8 mouse cellular contexts compared by ENCODE assay signal in genomic region chr2:167485501-167486377, GRCm38 (mm10). TPM values are rescaled to one million over a fixed set of nuclear protein-coding genes. Genes with fewer than 3 reads are reported as not detected.
DNase-seq lines count a peak whose midpoint lies in the region; ATAC-seq and TF ChIP-seq lines count a peak whose summit lies in the region.

No protein-coding gene starts in this region.

- DNase-seq in layer of hippocampus, adult 2 months (ENCODE audit: low spot score in 2 of 2): peak in 1 of 2 experiments; percentile 48
- no peak for DNase-seq in layer of hippocampus, adult 9-11 months
- peak; percentile 93 to 95 for DNase-seq in adrenal gland, adult (ENCODE audit: inconsistent age in 2 of 2, low spot score in 1 of 2)
- peak; percentile 98 for DNase-seq in cerebellum, postnatal 10 days
- DNase-seq in natural killer cell, adult 2 months (ENCODE audit: low spot score in 2 of 2): peak; percentile 32 to 52
- DNase-seq in thymus, adult 18-20 months: no peak
- DNase-seq in spleen, postnatal 36 days (ENCODE audit: low spot score in 2 of 2): no peak

- peak; percentile 87 for ATAC-seq in hindbrain, embryonic 16.5 days

- no peak overlapping the region for H3K4me2 ChIP-seq in hindbrain, embryonic 16.5 days (ENCODE audit: low read length)

- no peak for TF ChIP-seq CTCF in layer of hippocampus, adult 2 months (conservative IDR thresholded peaks at IDR 0.05)

- H3K36me3 ChIP-seq in hindbrain, embryonic 16.5 days (ENCODE audit: control insufficient read depth, insufficient read depth, low read length): peaks cover 17% of the 10 kb centered on the region

- H3K9ac ChIP-seq in hindbrain, embryonic 16.5 days (ENCODE audit: low read depth, low read length): no peak overlapping the region

- H3K4me1 ChIP-seq in hindbrain, embryonic 16.5 days (ENCODE audit: control insufficient read depth, insufficient read depth, low read depth, low read length): peaks cover 26% of the 10 kb centered on the region

- H3K27ac ChIP-seq in layer of hippocampus, adult 2 months: peak overlapping the region; percentile 98
- H3K27ac ChIP-seq in hindbrain, embryonic 16.5 days (ENCODE audit: low read depth, low read length): peak overlapping the region; percentile 41

- H3K9me3 ChIP-seq in hindbrain, embryonic 16.5 days (ENCODE audit: control insufficient read depth, low read length): no peaks in the 10 kb centered on the region

- peak overlapping the region; percentile 35 for H3K4me3 ChIP-seq in layer of hippocampus, adult 2 months
- no peak overlapping the region for H3K4me3 ChIP-seq in hindbrain, embryonic 16.5 days (ENCODE audit: low read length)

- whole genome bisulfite sequencing in hindbrain, embryonic 16.5 days: 50% methylated on average over 7 of the region's 7 CpGs

- no peaks in the 10 kb centered on the region for H3K27me3 ChIP-seq in hindbrain, embryonic 16.5 days (replicated peaks; ENCODE audit: control insufficient read depth, insufficient read depth, low read length)

RNA-seq across cellular contexts. Expression of gene Rnf114, which starts 6.7 kb away (rescaled TPM):
- total RNA-seq in layer of hippocampus, adult 2 months (2021): 10 to 100 TPM; 50.9 to 51.6 TPM
- polyA plus RNA-seq in hindbrain, embryonic 16.5 days (2015; fragmentation: Nextera tagmentation; extraction: Ambion mirVana): 112 and 115 TPM in 2 replicates

RNA-seq across cellular contexts. Expression of gene Spata2, which starts 6.9 kb away (rescaled TPM):
- total RNA-seq in layer of hippocampus, adult 2 months (2021): 10 to 100 TPM; 80.9 to 82.4 TPM
- polyA plus RNA-seq in hindbrain, embryonic 16.5 days (2015; fragmentation: Nextera tagmentation; extraction: Ambion mirVana): 30.5 and 33.6 TPM in 2 replicates

RNA-seq across cellular contexts. Expression of gene Snai1, which starts 52.3 kb away (rescaled TPM):
- under 1 TPM; 0.64 to 0.82 TPM for total RNA-seq in layer of hippocampus, adult 2 months (2021)
- polyA plus RNA-seq in hindbrain, embryonic 16.5 days (2015; fragmentation: Nextera tagmentation; extraction: Ambion mirVana): 4.5 and 8.4 TPM in 2 replicates

Comparison
In these comparisons a context has a peak if more than half of its experiments do, and no peak if none do; other contexts are left out.
1. DNase-seq: peak in adrenal gland, adult (2 of 2), cerebellum, postnatal 10 days (2 of 2) and natural killer cell, adult 2 months (2 of 2); none in layer of hippocampus, adult 9-11 months (single experiment), thymus, adult 18-20 months (0 of 2) and spleen, postnatal 36 days (0 of 2).